Mouse (Mus musculus) liver, embryonic 12.5 days (tissue): ENCODE measurements around the gene Gm32742. TPM values are rescaled to one million over a fixed set of nuclear protein-coding genes. Genes with fewer than 3 reads are reported as not detected.
A peak's percentile ranks its signal among the peaks of the same experiment; 100 is the strongest.
"Not testable (repeated sequence)": the region's sequence is repeated elsewhere in the genome, so short reads cannot be mapped to it uniquely, and the experiment has no call there.

ENCODE experiments used
- ATAC-seq: fragments of 200-750 bp; cut with Nextera tagmentation; 2 replicates; pipeline ENCODE4 v1.8.0; 2017; ENCODE audit warnings: moderate number of reproducible peaks, mild to moderate bottlenecking, moderate library complexity
- H3K27ac ChIP-seq: fragments of 300-500 bp; sonication (generic); 2 replicates; pipeline ENCODE4 v1.5.1; 2016; ENCODE audit warnings: mild to moderate bottlenecking
- H3K27me3 ChIP-seq: fragments of 300-500 bp; sonication (generic); replicated peaks from 2 replicates; pipeline ENCODE4 v1.6.1; 2016; ENCODE audit warnings: mild to moderate bottlenecking, moderate library complexity
- H3K36me3 ChIP-seq: fragments of 300-500 bp; sonication (generic); 2 replicates; pipeline ENCODE4 v1.6.1; 2016; ENCODE audit warnings: mild to moderate bottlenecking, moderate library complexity
- H3K4me1 ChIP-seq: fragments of 300-500 bp; sonication (generic); 2 replicates; pipeline ENCODE4 v1.6.1; 2016
- H3K4me2 ChIP-seq: fragments of 300-500 bp; sonication (generic); 2 replicates; pipeline ENCODE4 v1.6.1; 2016; ENCODE audit warnings: mild to moderate bottlenecking, moderate library complexity
- H3K4me3 ChIP-seq: fragments of 300-500 bp; sonication (generic); 2 replicates; pipeline ENCODE4 v1.5.1; 2016; ENCODE audit warnings: mild to moderate bottlenecking, moderate library complexity
- H3K9ac ChIP-seq: fragments of 300-500 bp; sonication (generic); 2 replicates; pipeline ENCODE4 v1.6.1; 2016; ENCODE audit warnings: mild to moderate bottlenecking, moderate library complexity
- H3K9me3 ChIP-seq: fragments of 300-500 bp; sonication (generic); replicated peaks from 2 replicates; pipeline ENCODE4 v1.6.1; 2016; ENCODE audit warnings: mild to moderate bottlenecking, moderate library complexity
- WGBS: fragments of 180-500 bp; shearing (Covaris S2); methylation state at CpG from one replicate; pipeline ENCODE4 v1.1.7; 2016; ENCODE audit not compliant: insufficient replicate concordance; 5-methylcytosine and 5-hydroxymethylcytosine counted together
- polyA plus RNA-seq: library from polyadenylated mRNA; unstranded; fragments of >200 nt; fragmentation: Nextera tagmentation; extraction: Ambion mirVana; gene quantifications from 2 replicates; pipeline ENCODE4 v1.2.1, GENCODE M21; 2016

Gm32742 gene
- polyA plus RNA-seq, 1 experiment from 2014 or later: 0.04 TPM

DNA sequence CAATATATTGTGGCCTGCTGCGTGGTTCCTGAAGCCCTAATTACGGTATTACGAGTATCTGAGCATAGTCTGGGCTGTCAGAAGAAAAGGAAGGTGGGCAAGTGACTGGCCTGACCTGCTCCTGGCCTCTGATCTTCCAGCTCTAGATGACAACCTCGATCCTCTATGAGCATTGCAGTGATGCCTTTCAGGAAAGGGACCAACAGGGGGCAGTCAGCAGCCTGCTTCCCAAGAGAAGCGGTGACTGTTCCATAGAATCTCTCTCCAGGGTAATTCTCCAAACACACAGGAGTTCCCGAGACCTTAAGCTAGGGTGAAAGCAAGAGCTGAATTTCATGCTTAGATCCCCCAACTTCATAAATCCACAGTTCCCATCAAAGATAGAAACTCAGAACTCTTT lies 21.1 kb downstream of the Gm32742 start:
- Histone ChIP-seq H3K4me2 (no peak overlapping the region), H3K27ac (no peak overlapping the region), H3K9me3 (no peaks in the 10 kb centered on the region), H3K4me3 (no peak overlapping the region), H3K9ac (no peak overlapping the region), H3K36me3 (no peaks in the 10 kb centered on the region), H3K27me3 (no peaks in the 10 kb centered on the region), H3K4me1 (no peaks in the 10 kb centered on the region)
- WGBS: 62% methylated on average over 6 of the region's 6 CpGs
- ATAC-seq: no peak

DNA sequence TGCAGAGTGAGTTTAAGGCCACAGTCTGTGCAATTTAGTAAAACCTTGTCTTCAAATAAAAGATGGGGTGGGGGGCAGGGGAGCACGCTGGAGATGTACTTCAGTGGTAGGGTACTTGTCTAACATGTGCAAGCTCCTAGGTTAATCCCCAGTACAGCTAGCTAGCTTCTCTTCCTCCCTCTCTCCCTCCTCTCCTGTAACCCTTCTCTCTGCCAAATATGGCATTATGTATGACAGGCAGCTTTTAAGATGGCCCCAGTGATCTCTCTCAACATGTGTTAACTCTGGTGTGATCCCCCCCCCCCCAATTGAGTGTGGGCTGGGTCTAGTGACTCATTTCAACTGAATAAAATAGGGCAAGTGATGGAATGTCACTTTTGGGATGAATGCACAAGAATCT lies 21.9 kb downstream of the Gm32742 start:
- Histone ChIP-seq H3K27ac (no peak overlapping the region), H3K4me3 (no peak overlapping the region), H3K36me3 (no peaks in the 10 kb centered on the region), H3K4me2 (no peak overlapping the region), H3K9me3 (no peaks in the 10 kb centered on the region), H3K9ac (no peak overlapping the region), H3K27me3 (no peaks in the 10 kb centered on the region), H3K4me1 (no peaks in the 10 kb centered on the region)
- ATAC-seq: no peak
- 63% methylated on average over 1 of the region's 1 CpGs for WGBS

DNA sequence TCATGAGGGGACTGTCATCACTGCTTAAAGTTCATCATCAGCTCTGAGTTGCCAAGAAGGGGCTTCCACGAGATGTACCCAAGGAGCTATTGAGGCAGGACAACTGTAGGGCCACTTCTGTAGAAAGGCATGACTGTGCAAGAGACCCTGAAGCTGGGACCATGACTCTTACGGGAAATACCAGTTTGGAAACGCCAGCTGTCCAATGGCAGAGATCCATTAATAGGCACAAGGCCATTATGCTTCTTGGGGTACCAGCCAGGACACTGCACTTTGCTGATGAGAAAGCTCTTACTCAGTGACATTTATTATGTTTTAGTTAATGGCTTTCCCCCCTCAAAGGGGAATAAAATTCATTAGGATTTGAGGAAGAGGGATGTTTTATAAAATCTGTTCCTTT lies 24.6 kb downstream of the Gm32742 start:
- Histone ChIP-seq H3K9me3 (no peaks in the 10 kb centered on the region), H3K4me2 (no peak overlapping the region), H3K9ac (no peak overlapping the region), H3K27me3 (no peaks in the 10 kb centered on the region), H3K4me1 (peaks cover 11% of the 10 kb centered on the region), H3K36me3 (no peaks in the 10 kb centered on the region), H3K27ac (no peak overlapping the region), H3K4me3 (no peak overlapping the region)
- no peak for ATAC-seq
- 67% methylated on average over 3 of the region's 3 CpGs for whole genome bisulfite sequencing

DNA sequence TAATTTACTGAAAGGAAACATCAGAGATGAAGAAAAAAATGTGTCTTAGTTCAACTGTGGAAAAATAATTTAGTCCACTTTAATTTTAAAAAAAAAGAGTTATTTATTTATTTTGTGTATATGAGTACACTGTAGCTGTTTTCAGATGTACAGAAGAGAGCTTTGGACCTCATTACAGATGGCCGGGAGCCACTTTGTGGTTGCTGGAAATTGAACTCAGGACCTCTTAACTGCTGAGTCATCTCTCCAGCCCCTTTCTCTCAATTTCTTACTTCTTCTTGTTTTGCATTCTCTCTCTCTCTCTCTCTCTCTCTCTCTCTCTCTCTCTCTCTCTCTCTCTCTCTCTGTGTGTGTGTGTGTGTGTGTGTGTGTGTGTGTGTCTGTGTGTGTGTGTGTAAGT lies 25.9 kb downstream of the Gm32742 start:
- H3K4me1 ChIP-seq: peaks cover 11% of the 10 kb centered on the region
- H3K36me3 ChIP-seq, H3K27ac ChIP-seq, H3K27me3 ChIP-seq, H3K4me3 ChIP-seq, H3K4me2 ChIP-seq, H3K9me3 ChIP-seq, H3K9ac ChIP-seq, ATAC-seq: not testable (repeated sequence)
- 37% methylated on average over 1 of the region's 1 CpGs for WGBS

DNA sequence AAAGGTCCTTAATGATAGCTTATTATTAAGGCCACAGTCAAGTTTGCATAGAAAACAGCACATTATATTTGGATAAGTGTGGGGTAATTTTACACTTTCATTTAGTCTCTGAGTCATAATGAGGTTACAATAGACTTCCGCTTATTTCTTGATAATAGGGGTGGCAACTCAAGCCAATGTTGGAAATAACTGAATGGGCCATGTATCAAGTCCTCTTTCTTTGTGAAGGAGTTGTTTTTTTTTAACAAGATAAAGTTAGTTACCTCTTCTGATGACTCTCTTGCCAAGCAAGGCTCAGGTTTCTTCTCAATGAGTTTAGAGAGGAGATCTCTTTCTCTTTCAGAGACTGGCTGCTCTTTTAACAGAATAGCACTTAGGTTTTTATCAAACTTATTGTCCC lies 27.0 kb downstream of the Gm32742 start:
- Histone ChIP-seq H3K9me3 (no peaks in the 10 kb centered on the region), H3K27me3 (no peaks in the 10 kb centered on the region), H3K4me1 (peaks cover 11% of the 10 kb centered on the region), H3K9ac (no peak overlapping the region), H3K4me2 (no peak overlapping the region), H3K36me3 (no peaks in the 10 kb centered on the region), H3K27ac (no peak overlapping the region), H3K4me3 (no peak overlapping the region)
- WGBS: 69% methylated on average over 1 of the region's 1 CpGs
- no peak for ATAC-seq

DNA sequence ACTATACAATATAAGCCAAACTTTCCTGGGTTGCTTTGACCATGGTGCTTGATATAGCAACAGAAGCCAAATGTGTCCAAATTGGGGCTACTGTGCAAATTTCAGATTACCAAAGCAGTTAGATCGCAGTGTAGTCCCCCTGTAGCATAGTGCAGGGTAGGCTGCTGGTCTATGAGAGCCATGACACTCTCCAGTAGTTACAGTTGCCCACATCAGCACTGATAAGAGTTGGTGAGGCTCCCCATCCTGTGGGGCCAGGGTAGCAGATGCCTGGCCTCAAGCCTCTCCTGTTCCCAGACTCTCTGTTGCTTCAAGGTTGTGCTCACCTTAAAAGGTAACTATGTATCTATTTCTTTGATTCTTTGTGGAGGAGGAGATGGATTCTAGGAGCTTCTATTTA lies 27.5 kb downstream of the Gm32742 start:
- H3K4me1 ChIP-seq: peaks cover 11% of the 10 kb centered on the region
- H3K36me3 ChIP-seq: no peaks in the 10 kb centered on the region
- H3K4me3 ChIP-seq: no peak overlapping the region
- peak; percentile 78 for ATAC-seq
- H3K9me3 ChIP-seq: no peaks in the 10 kb centered on the region
- no peak overlapping the region for H3K27ac ChIP-seq
- no peak overlapping the region for H3K4me2 ChIP-seq
- no peaks in the 10 kb centered on the region for H3K27me3 ChIP-seq
- WGBS: 63% methylated on average over 1 of the region's 1 CpGs
- H3K9ac ChIP-seq: no peak overlapping the region

DNA sequence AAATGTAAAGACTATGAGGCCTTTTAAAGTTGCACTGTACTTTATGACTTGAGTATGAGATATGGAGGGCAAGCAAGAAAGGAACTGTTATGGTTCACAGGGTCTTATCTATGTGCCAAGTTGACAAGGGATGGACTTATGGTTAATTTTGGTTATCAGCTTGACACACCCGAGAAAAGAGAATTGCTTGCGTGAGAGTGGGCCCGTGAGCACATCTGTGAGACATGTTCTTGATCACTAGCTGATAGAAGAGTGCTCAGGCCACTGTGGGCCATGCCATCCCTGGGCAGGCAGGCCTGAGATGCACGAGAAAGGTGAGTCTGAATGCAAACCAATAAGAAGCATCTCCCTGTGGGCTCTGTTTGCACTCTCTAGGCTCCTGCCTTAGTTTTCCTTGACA lies 27.9 kb downstream of the Gm32742 start:
- Histone ChIP-seq H3K9ac (no peak overlapping the region), H3K9me3 (no peaks in the 10 kb centered on the region), H3K36me3 (no peaks in the 10 kb centered on the region), H3K4me1 (peaks cover 11% of the 10 kb centered on the region), H3K4me2 (no peak overlapping the region), H3K4me3 (no peak overlapping the region), H3K27ac (no peak overlapping the region), H3K27me3 (no peaks in the 10 kb centered on the region)
- peak; percentile 63 for ATAC-seq
- 19% methylated on average over 4 of the region's 4 CpGs for WGBS

DNA sequence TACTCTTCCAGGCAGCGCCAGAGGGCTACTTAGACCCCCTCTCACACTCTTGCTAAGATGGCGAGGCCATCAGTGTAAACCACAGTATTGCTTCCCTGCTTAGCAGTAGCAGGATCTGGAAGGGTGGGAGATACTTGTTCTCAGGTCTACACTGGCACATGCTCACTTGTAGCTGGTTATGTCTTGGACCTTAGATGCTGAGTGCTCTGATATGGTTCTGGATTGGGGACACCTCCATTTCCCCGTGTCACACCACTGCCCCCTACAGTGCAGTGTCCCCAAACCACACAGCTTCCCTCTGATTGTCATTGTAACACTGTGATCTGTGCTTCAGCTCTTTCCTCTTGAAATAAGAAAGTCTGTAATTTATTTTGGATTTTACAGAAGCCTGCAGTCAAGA lies 28.3 kb downstream of the Gm32742 start:
- H3K4me2 ChIP-seq: no peak overlapping the region
- ATAC-seq: no peak
- WGBS: 44% methylated on average over 3 of the region's 3 CpGs

DNA sequence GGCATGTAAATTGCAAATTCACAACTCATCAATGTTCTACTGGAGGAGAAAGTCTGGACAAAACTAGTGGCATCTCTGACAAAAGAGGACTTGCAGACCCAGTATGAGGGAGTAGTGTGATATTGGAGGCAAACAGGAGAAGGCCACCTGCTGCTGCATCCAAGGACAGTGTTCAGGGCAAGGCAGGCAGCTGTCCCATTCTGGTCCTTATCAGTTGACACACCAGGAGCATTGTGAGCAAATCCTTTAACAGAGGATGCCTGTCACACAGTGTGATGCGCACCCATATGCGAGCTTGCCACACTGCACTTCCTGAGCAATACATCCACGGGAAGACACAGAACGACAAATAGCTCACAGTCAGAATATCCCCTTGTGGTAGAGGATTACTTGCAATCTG lies 50.5 kb downstream of the Gm32742 start:
- Histone ChIP-seq H3K36me3 (no peaks in the 10 kb centered on the region), H3K4me3 (no peak overlapping the region), H3K9ac (no peak overlapping the region), H3K4me2 (no peak overlapping the region), H3K4me1 (no peaks in the 10 kb centered on the region), H3K9me3 (no peaks in the 10 kb centered on the region), H3K27ac (no peak overlapping the region), H3K27me3 (peaks cover 4% of the 10 kb centered on the region; the same call in 1 of the 2 replicates)
- 37% methylated on average over 4 of the region's 4 CpGs for WGBS
- ATAC-seq: no peak

More for the DNA sequence above, 28.3 kb downstream of the Gm32742 start:
- Histone ChIP-seq H3K27me3 (no peaks in the 10 kb centered on the region), H3K9ac (no peak overlapping the region), H3K36me3 (no peaks in the 10 kb centered on the region), H3K9me3 (no peaks in the 10 kb centered on the region), H3K4me3 (no peak overlapping the region), H3K4me1 (peaks cover 11% of the 10 kb centered on the region), H3K27ac (no peak overlapping the region)

DNA sequence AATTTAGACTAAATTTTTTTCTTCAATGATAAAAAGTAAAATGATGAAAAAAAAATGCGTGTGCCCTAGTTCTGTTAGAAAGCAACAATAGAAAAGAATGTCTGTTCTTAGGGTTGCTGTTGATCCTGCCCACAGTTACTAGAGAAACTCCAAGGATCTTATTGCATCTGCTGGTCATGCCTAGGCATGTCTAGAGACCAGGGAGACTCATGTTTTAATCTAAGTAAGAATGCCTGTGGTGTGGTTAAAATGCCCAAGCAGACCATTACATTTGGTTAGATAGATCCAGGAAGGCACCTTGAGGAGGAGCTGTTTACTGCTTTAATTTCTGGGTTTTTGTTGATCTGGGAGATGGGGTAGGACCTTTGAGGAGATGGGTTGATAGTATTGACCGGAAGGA lies 59.6 kb downstream of the Gm32742 start:
- H3K36me3 ChIP-seq: no peaks in the 10 kb centered on the region
- H3K27me3 ChIP-seq: peaks cover 49% of the 10 kb centered on the region
- H3K27ac ChIP-seq: no peak overlapping the region
- WGBS: 42% methylated on average over 2 of the region's 2 CpGs
- no peaks in the 10 kb centered on the region for H3K9me3 ChIP-seq
- H3K4me1 ChIP-seq: peaks cover 14% of the 10 kb centered on the region; the same call in 1 of the 2 replicates
- H3K4me2 ChIP-seq: no peak overlapping the region
- no peak overlapping the region for H3K9ac ChIP-seq
- no peak overlapping the region for H3K4me3 ChIP-seq
- no peak for ATAC-seq

DNA sequence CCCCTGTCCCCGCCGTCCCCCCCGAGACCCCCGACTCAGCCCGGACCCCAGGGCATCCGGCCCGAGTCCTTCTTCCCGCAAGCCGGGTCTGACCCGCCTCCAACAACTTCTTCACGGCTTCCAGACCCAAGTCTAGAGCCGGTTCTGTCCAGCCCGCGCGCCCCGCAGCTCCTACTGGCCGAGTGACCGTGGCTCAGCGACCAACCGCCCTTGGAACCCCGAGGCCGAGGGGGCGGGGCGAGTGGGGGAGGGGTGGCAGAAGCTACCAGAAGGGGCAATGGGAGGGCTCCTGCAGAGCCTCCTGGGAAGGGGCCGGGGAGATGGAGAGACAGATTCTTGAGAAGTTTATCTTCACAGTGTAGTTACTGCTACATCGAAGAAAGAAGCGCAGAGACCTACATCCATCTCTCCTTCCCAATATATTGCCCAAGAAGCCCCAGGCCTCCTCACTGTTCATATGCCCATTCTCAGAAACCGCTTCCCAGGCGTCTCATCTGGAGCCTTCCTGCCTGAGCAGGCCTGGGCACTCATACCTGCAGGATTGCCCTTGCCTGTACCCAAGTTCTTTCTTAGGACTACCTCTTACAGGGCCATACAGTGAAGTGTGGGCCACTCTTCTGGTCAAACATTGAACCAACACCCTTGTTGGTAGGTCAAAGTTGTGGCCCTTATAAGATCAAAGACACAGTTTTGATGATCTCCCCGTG lies 61.4 kb downstream of the Gm32742 start:
- Histone ChIP-seq H3K27me3 (peaks cover 63% of the 10 kb centered on the region), H3K4me2 (peak overlapping the region; percentile 75), H3K27ac (no peak overlapping the region), H3K9ac (0 out of 2 replicates have a peak overlapping the region, but pooled peaks have one; percentile 35), H3K36me3 (no peaks in the 10 kb centered on the region), H3K9me3 (no peaks in the 10 kb centered on the region), H3K4me3 (peak overlapping the region; percentile 46), H3K4me1 (peaks cover 14% of the 10 kb centered on the region; the same call in 1 of the 2 replicates)
- 12% methylated on average over 26 of the region's 30 CpGs for WGBS
- ATAC-seq: no peak

DNA sequence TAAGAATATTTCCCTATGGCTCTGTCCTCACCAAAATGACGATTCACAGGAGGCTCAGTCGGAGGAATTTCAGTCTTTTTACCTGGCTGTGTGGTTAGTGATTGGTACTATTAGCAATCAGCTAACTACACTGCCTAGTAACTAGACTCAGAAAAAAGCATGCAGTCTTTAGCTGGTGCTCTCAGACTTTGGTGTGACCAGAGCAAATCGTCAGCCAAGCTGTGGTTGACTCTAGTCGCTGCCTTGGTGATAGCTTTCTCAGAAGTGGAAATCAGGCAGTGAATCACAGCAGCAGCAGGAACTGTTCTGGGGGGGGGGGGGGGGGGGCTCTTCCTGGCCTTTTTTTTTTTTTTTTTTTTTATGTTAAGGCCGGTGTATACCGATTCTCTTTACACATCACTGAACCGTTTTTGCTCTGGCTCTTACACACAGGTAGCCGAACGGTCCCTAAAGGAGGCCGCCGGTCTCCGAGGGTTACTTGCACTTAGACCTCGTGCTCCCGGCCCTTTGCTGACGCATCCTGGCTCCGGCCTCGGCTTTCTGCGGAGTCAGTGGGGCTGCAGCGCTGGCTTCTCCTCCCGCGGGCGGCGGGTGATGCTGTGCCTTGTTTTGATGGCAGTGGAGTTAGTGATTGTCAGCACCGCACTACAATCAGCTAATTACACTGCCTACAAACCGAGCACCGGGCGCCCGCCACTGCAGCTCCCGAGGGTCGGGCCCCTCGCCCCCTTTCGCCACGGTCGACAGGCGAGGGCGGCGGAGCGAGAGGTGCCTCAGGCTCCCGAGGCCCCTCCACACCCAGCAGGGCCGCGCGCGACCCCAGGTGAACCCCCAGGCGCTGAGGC lies 62.1 kb downstream of the Gm32742 start:
- no peaks in the 10 kb centered on the region for H3K9me3 ChIP-seq
- WGBS: 2% methylated on average over 36 of the region's 44 CpGs
- H3K4me2 ChIP-seq: peak overlapping the region; percentile 75
- no peak for ATAC-seq
- no peaks in the 10 kb centered on the region for H3K36me3 ChIP-seq
- 0 out of 2 replicates have a peak overlapping the region, but pooled peaks have one; percentile 35 for H3K9ac ChIP-seq
- no peak overlapping the region for H3K27ac ChIP-seq
- peaks cover 14% of the 10 kb centered on the region; the same call in 1 of the 2 replicates for H3K4me1 ChIP-seq
- peak overlapping the region; percentile 46 for H3K4me3 ChIP-seq
- H3K27me3 ChIP-seq: peaks cover 66% of the 10 kb centered on the region
